Mouse (Mus musculus) large intestine, adult 2 months (tissue): ENCODE measurements at regions not wholly inside any gene's neighbourhood (a gene's known extent, or its start where the extent isn't known, plus 50 kb on each side); places are given as distances from the start of the nearest gene placed in this dataset.

Experiments
- DNase-seq: peaks from one replicate; pipeline ENCODE4 v3.0.0-alpha.2; 2012; ENCODE audit warnings: low read depth, low spot score
- WGBS: fragments of 180-500 bp; shearing (Covaris S2); methylation state at CpG from one replicate; pipeline ENCODE4 v1.1.7; 2018; 5-methylcytosine and 5-hydroxymethylcytosine counted together

- 73% methylated on average over 17 of the region's 17 CpGs for WGBS
- DNase-seq = no peak
Measured at GRCm38 (mm10) chr7:70046691-70047414, 319.7 kb downstream of the Nr2f2 start.

DNA sequence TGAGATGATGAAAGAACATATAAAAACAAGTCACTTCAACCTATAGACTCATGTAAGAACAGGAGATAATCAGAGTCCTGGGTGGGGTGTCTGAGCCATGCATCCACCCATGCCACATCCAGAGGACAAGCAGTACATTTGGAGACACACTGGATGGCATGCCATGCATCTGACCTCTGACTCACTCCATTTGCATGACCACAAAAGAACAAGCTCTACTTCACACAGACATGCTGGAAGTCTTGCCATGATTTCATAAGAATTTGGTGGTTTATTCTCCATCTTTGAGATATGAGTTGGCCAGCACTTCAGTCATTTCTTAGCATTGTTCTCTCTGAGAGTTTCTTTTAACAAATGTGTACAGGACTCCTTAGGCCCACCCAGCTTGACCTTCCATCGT, 329.5 kb downstream of the Nr2f2 start:
- no peak for DNase-seq
- WGBS = 66% methylated on average over 1 of the region's 1 CpGs

DNA sequence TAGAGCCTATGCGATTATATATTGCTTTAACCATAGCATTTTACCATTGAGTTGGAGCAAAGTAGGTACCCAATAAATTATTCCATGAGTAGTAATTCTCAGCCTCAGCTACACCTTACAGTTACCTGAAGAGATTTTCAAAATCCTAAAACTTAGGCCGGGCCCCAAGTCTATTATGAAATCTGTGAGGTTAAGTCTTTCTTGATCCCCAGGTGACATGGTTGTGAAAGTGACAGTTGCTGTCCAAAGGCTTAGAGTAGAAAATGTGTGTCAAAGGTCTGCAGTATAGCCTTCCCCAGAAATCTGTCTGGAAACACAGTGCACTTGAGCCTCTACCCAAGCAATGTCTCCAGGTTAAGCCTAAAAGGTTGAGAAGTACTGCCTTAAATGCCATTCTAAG, 333.7 kb downstream of the Nr2f2 start:
- 87% methylated on average over 2 of the region's 2 CpGs for WGBS
- DNase-seq = no peak

DNA sequence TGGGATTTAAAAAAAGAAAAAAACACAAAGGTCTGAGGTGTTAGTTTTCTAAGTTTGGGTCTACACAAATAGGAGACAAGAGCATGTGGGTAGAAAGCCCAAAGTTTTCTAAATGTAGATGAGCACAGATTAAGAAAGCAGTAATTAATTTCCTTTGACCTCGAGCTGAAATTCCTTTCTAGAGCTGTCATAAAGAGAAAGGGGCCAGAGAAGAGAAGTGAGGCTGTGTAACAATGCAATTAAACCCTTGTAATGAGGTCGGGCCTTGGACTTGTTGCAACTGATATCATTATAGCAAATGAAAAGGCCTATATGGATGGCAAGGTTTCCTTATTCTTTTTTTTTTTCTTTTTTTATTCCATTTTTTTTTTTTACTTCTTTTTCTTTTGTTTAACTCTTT, 337.2 kb downstream of the Nr2f2 start:
- 27% methylated on average over 2 of the region's 2 CpGs for WGBS
- DNase-seq = no peak

GRCm38 (mm10) chr7:70025527-70025926, 341.0 kb downstream of the Nr2f2 start:
- no peak for DNase-seq

GRCm38 (mm10) chr7:70016611-70017010, 349.9 kb downstream of the Nr2f2 start:
- no peak for DNase-seq

GRCm38 (mm10) chr7:70003200-70003986, 363.1 kb downstream of the Nr2f2 start:
- WGBS = 76% methylated on average over 8 of the region's 8 CpGs
- no peak for DNase-seq

DNA sequence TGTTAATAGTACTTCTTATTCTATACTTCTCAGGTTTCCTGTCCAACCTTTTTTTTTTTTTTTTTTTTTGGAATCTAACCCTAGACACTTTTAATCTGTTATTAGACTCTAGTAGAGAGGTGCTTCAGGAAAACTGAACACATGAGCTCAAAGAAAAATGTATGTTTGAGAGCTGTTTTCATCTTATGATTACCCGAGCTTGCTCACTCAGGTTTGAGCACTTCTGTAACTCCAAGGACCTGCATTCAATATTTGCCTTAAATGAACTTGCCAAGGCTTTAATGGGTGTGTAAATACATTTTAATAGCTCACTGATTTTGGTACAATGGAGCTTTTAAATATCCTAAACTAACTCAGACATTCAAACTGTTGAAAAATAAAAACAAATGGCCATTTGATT, 367.8 kb downstream of the Nr2f2 start:
- 18% methylated on average over 1 of the region's 1 CpGs for WGBS
- no peak for DNase-seq

GRCm38 (mm10) chr7:69994540-69995303, 371.8 kb downstream of the Nr2f2 start:
- 54% methylated on average over 6 of the region's 6 CpGs for WGBS
- DNase-seq = no peak

DNA sequence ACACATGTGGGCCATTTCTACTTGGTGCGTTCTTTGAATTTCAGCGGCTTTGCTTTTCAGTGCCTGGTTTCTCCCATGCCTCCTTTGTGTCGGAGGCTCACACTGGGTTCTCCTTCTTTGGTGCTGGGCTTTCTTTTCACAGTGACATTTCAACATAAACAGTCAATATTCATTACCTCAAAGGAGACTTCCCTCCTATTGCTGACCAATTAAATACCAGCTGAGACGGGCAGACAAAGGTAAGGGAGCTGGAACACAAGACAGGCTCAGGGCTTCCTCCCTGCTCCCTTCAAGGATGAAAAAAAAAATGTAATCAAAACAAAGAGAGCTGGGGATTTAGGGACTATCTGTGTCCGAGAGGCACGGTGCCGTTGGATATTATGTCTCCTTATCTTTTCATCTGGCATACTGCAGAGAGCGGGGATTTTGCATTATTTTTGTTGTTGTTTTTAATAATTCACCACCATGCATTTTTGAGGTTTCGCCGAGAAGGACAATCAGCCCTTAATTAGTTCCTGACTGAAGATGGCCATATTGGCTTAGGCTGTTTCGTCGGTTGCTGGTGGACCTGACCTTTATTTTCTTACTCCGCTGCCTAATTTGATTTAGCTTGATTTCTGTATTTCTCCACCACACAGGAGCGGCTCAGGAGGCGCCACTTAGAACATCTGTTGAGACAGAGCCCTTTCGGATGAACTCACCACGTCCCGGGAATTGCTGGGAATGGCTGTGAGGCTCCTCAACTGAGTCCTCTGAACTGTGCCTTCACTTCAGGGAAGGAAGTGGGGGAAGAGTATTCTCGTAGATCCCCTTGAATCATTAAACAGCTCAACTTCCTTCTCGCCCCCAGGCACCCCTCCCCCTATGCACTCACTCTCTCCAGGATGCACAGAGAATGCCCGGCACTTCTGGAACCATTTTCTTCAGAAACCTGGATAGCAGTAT, 373.9 kb downstream of the Nr2f2 start:
- 42% methylated on average over 21 of the region's 21 CpGs for WGBS
- DNase-seq = no peak

DNA sequence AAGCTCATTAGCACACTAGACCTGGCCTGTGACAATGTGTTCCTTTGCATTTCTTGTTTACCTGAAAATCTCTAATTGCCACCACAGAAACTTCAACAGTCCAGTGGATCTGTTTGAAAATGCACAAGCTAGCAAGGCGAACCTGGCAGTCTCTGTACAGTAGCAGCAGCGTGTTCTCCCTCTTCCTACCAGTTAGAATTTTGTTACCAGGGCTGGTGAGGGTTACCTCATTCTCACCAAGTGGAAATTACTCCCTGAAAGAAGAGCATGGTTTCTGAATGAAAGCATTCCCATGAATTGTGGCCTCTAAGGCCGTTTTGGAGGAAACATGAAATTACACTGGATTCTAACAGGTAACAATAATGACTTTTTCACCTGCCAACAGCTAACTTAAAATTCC, 374.6 kb downstream of the Nr2f2 start:
- DNase-seq = no peak
- WGBS = 56% methylated on average over 3 of the region's 3 CpGs

GRCm38 (mm10) chr7:69988704-69989103, 377.8 kb downstream of the Nr2f2 start:
- no peak for DNase-seq
- WGBS = 27% methylated on average over 5 of the region's 5 CpGs

GRCm38 (mm10) chr7:69981301-69981700, 385.2 kb downstream of the Nr2f2 start:
- WGBS = 72% methylated on average over 2 of the region's 2 CpGs

DNA sequence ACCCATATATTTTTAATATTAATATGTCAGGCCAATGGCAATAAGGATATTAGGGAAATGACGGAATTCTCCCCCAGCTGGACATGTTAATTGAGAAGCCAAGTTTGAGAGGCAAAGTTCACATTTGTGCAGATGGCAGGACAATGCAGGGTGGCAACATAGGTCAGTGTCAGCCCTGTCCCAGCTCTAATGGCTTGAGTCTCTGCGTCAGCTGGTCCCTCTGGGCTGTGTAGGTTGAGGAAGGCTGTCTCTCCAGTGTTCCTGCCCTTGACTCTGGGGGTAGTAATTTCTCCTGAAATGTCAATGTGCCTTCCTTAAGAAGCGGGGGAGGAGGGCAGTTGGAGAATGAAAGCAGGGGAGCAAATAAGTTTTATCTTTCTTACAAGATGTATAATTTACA, 390.2 kb downstream of the Nr2f2 start:
- DNase-seq = no peak
- 78% methylated on average over 3 of the region's 3 CpGs for WGBS

More at GRCm38 (mm10) chr7:69981301-69981700, 385.2 kb downstream of the Nr2f2 start:
- no peak for DNase-seq

DNA sequence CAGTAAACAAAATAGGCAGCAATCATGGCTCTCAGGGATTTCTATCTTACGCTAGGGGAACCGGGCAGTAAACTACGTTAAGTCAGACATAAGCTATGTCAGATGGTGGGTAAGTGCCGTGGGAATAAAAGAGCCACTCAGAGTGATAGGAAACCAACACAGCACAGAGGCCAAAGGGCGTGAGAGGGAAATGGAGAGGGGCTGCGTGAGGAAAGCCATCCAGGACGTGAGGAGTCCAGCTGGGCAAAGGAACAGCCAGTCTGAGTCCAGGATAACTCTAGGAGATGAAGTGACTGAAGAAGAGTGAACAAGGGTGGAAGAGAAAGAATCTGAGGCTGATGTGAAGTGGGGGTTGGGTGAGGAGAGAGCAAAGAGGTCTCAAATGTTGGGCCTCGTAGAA, 402.5 kb downstream of the Nr2f2 start:
- no peak for DNase-seq
- 74% methylated on average over 8 of the region's 8 CpGs for WGBS

- no peak for DNase-seq
- WGBS = 50% methylated on average over 6 of the region's 6 CpGs
Measured at GRCm38 (mm10) chr7:69950221-69950670, 416.3 kb downstream of the Nr2f2 start.

GRCm38 (mm10) chr7:69949647-69950121, 416.9 kb downstream of the Nr2f2 start:
- WGBS = 18% methylated on average over 10 of the region's 10 CpGs
- DNase-seq = no peak

GRCm38 (mm10) chr7:69946396-69946795, 420.1 kb downstream of the Nr2f2 start:
- peak; percentile 25 for DNase-seq
- 30% methylated on average over 3 of the region's 3 CpGs for WGBS

DNA sequence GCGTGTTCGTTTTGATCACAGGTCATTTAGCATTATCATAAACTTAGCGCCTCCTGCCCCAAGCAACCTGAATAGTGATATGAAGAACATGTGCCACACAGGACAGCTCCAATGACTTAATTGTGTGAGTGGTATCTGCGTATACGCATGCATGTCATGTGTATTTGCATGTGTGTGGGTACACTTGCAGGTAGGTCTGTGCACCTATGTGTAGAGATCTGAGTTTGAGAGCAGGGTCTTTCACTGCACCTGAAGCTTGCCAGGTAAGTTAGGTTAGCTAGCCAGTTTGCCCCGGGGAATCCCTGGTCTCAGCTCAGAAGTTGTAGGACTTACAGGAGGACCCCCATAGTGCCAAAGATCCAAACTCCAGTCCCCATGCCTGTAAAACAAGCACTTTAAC, 424.7 kb downstream of the Nr2f2 start:
- no peak for DNase-seq
- 93% methylated on average over 6 of the region's 6 CpGs for WGBS
